Mouse (Mus musculus) T-cell, adult 2 months (primary cell): ENCODE results near the gene Tut4.

ENCODE experiments used
- DNase-seq: peaks from one replicate; pipeline ENCODE4 v3.0.0; 2022; ENCODE audit warnings: low spot score

Tut4 gene

DNA sequence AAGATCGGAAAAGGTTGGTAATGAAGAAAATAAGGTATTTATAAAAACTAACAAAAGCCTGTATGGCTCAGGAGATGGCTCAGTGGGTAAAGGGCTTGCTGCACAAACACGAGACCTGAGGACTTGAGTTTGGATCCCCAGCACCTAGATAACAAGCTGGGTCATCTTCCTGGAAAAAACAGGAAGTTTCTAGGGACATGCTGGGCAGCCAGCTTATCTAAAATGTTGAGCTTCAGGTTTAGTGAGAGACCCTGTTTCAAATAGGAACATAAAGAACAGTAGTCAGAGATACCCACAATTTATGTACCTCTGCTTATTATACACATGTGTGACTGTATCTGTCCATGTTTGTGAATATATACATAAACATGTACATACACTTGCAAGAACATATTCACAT lies 43.8 kb downstream of the Tut4 start:
- DNase-seq, result no peak

DNA sequence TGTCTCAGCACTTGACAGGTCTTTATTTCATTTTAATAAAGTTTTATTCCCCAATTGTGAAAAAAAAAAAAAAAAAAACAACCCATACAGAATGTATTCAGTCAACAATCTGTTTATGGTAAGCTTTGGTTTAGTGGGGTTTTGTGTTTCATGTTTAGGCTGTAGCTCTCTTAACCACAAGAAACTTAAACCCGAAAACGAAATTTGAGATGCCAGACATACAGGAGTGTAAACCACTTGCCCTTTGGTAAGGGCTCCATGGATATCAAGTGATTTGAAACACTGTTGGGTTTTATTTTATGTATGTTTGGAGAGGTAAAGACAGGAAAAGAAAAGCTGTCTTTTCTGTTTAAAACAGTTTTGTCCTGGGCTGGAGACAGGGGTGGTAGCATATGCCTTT lies 80.5 kb downstream of the Tut4 start:
- DNase-seq, result no peak

DNA sequence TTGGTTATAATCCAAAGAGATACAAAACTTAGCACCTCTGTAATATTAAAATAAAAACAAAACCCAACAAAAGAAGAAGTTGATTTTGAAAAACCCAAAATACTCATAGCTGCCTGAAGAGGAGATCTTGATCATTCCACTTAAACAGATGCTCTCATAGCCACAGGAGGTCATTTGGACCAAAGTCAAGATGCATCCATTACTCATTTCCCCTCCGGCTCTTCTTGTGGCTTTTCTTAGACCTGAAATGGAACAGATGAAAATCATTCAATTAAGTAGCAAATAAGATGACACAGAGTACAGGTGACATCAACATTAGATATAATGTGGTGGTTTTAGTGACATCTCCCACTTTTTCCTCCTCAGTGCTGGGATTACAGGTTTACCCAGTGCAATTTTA lies 105.8 kb downstream of the Tut4 start:
- no peak for DNase-seq

DNA sequence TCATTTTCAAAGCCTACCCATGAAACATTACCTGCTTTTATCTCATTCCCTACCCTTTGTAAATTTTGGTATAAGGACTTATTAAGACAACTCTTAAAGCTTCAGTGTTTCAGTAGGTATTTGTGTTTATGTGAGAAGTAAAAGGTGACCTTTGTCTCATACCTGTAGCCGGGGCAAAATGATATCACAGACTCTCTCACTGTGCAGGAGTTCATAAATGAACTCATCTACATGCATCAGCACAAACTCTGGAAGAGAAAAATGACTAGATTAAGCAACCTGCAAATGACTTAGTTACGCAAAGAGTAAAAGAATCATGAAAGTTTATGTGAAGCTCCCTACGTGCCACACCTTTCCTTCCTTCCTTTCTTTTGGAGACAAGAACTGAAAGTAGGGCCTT lies 113.4 kb downstream of the Tut4 start:
- no peak for DNase-seq

GRCm38 (mm10) chr4:108578840-108579742 lies 119.9 kb downstream of the Tut4 start, which contains the start of the genes Prpf38a and Orc1:
Gene Prpf38a (minus strand): TSS chr4:108579336.
Gene Orc1 (plus strand): TSS chr4:108579423.
- DNase-seq, result peak; percentile 97

DNA sequence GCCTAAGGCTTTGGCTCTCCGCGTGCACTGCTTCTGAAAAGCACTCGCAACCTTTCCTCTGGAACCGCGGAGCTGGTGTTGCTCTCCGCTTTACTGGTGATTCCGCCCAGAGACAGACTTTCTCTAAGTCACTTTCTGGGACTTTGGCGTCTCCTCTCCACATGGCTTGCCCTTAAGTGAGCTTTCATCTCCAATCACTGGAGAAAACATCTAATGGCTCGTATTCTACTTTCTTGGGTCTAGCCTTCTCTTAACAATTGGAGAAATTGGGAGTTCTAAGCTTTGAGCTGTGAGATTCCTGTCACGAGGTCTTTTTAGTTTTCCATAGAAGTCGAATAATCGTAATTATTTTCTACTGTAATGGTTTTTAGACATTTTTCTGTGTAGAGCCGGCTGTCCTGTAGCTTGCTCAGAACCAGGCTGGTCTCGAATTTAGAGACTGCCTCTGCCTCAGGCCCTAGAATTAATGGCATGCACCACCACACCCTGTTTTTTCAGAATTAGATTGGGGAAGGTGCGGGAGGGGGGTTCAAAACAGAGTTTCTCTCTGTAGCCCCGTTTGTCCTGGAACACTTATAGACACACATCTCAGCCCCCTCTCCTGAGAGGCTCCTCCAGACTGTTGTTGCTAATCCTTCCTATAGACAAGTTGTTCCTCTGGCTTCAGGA lies 120.7 kb downstream of the Tut4 start:
- no peak for DNase-seq

- no peak for DNase-seq
These were observed 134.2 kb downstream of the Tut4 start for GRCm38 (mm10) chr4:108593376-108593775.

- no peak for DNase-seq
These were observed 136.6 kb downstream of the Tut4 start for GRCm38 (mm10) chr4:108595785-108596184.

- no peak for DNase-seq
These were observed 139.1 kb downstream of the Tut4 start for GRCm38 (mm10) chr4:108598306-108598705.

GRCm38 (mm10) chr4:108601870-108602269 lies 142.6 kb downstream of the Tut4 start:
- no peak for DNase-seq

- no peak for DNase-seq
These were observed 149.4 kb downstream of the Tut4 start for GRCm38 (mm10) chr4:108608651-108609050.
